In genomic region chr8:63754812-63755211, GRCm38 (mm10) we compare ENCODE assay signal across 19 mouse cellular contexts.
DNase-seq lines count a peak whose midpoint lies in the region; ATAC-seq and TF ChIP-seq lines count a peak whose summit lies in the region.
"Had no signal": no experiment of that assay in that cellular context is flagged by ENCODE, and none has a peak within 500 bp of the region (broad histone marks: within the 10 kb centered on the region; RNA-seq: fewer than 3 reads in every experiment).

No protein-coding gene starts in this region.

- H3K4me1 ChIP-seq in forebrain, embryonic 12.5 days: no peaks in the 10 kb centered on the region
- H3K4me1 ChIP-seq in forebrain, postnatal 0 days (ENCODE audit: insufficient read depth): no peaks in the 10 kb centered on the region
- no peaks in the 10 kb centered on the region for H3K4me1 ChIP-seq in hindbrain, embryonic 13.5 days (replicated peaks)
- no peaks in the 10 kb centered on the region for H3K4me1 ChIP-seq in hindbrain, embryonic 16.5 days (ENCODE audit: control insufficient read depth, insufficient read depth, low read depth, low read length)
- H3K4me1 ChIP-seq in midbrain, embryonic 14.5 days (ENCODE audit: control insufficient read depth, insufficient read depth, low read length): 0 out of 2 replicates have a peak, but pooled peaks cover 4% of the 10 kb centered on the region
- H3K4me1 ChIP-seq in midbrain, embryonic 10.5 days: no peaks in the 10 kb centered on the region
- 0 out of 2 replicates have a peak, but pooled peaks cover 2% of the 10 kb centered on the region for H3K4me1 ChIP-seq in hindbrain, embryonic 14.5 days (replicated peaks; ENCODE audit: control insufficient read depth, insufficient read depth, low read length)
- H3K4me1 ChIP-seq: embryonic facial prominence, embryonic 10.5 days; heart, embryonic 15.5 days had no signal

- no peak overlapping the region for H3K27ac ChIP-seq in forebrain, embryonic 12.5 days
- H3K27ac ChIP-seq in forebrain, postnatal 0 days (ENCODE audit: low read depth, low read length): no peak overlapping the region
- H3K27ac ChIP-seq in hindbrain, embryonic 13.5 days: no peak overlapping the region
- H3K27ac ChIP-seq in hindbrain, embryonic 16.5 days (ENCODE audit: low read depth, low read length): no peak overlapping the region
- H3K27ac ChIP-seq in midbrain, embryonic 14.5 days (replicated peaks; ENCODE audit: low read depth, low read length): no peak overlapping the region
- H3K27ac ChIP-seq in midbrain, embryonic 10.5 days (replicated peaks): no peak overlapping the region
- H3K27ac ChIP-seq in hindbrain, embryonic 14.5 days: peak overlapping the region; percentile 38; the same call in 1 of the 2 replicates
- H3K27ac ChIP-seq: embryonic facial prominence, embryonic 10.5 days; heart, adult 2 months; heart, embryonic 15.5 days had no signal

- H3K4me3 ChIP-seq in forebrain, embryonic 12.5 days (replicated peaks): no peak overlapping the region
- H3K4me3 ChIP-seq in forebrain, postnatal 0 days (ENCODE audit: low read depth, low read length): no peak overlapping the region
- H3K4me3 ChIP-seq in hindbrain, embryonic 13.5 days: no peak overlapping the region
- no peak overlapping the region for H3K4me3 ChIP-seq in hindbrain, embryonic 16.5 days (ENCODE audit: low read length)
- H3K4me3 ChIP-seq in midbrain, embryonic 14.5 days (replicated peaks; ENCODE audit: low read depth, low read length): no peak overlapping the region
- no peak overlapping the region for H3K4me3 ChIP-seq in midbrain, embryonic 10.5 days
- H3K4me3 ChIP-seq in hindbrain, embryonic 14.5 days (replicated peaks; ENCODE audit: low read length): no peak overlapping the region
- H3K4me3 ChIP-seq: embryonic facial prominence, embryonic 10.5 days; heart, adult 2 months; heart, embryonic 15.5 days had no signal

- TF ChIP-seq CTCF in forebrain, postnatal 0 days (IDR thresholded peaks at IDR 0.05; ENCODE audit: low read depth): no peak

- DNase-seq in forebrain, postnatal 0 days: no peak
- peak; percentile 5 for DNase-seq in midbrain, embryonic 14.5 days
- no peak for DNase-seq in midbrain, embryonic 10.5 days (ENCODE audit: low spot score)
- DNase-seq in hindbrain, embryonic 14.5 days (ENCODE audit: low spot score): no peak
- no peak for DNase-seq in spleen, postnatal 10 days (ENCODE audit: low spot score in 2 of 2)
- DNase-seq: cerebellum, adult 11-12 months; cerebellum, adult 9-10 months; cerebellum, postnatal 25 days; gastrocnemius, postnatal 14 days; heart, adult 2 months; heart, postnatal 14 days had no signal

- H3K27me3 ChIP-seq in forebrain, embryonic 12.5 days: no peaks in the 10 kb centered on the region
- no peaks in the 10 kb centered on the region for H3K27me3 ChIP-seq in forebrain, postnatal 0 days (ENCODE audit: insufficient read depth, low read length)
- no peaks in the 10 kb centered on the region for H3K27me3 ChIP-seq in hindbrain, embryonic 13.5 days
- no peaks in the 10 kb centered on the region for H3K27me3 ChIP-seq in hindbrain, embryonic 16.5 days (replicated peaks; ENCODE audit: control insufficient read depth, insufficient read depth, low read length)
- no peaks in the 10 kb centered on the region for H3K27me3 ChIP-seq in midbrain, embryonic 14.5 days (ENCODE audit: control insufficient read depth, insufficient read depth, low read length)
- H3K27me3 ChIP-seq in midbrain, embryonic 10.5 days (ENCODE audit: low read depth, poor library complexity, severe bottlenecking): no peaks in the 10 kb centered on the region
- H3K27me3 ChIP-seq in hindbrain, embryonic 14.5 days (ENCODE audit: control insufficient read depth, insufficient read depth, low read length): no peaks in the 10 kb centered on the region
- H3K27me3 ChIP-seq: heart, embryonic 15.5 days had no signal

- H3K9ac ChIP-seq in forebrain, embryonic 12.5 days: no peak overlapping the region
- H3K9ac ChIP-seq in forebrain, postnatal 0 days: no peak overlapping the region
- H3K9ac ChIP-seq in hindbrain, embryonic 13.5 days: no peak overlapping the region
- H3K9ac ChIP-seq in hindbrain, embryonic 16.5 days (ENCODE audit: low read depth, low read length): no peak overlapping the region
- no peak overlapping the region for H3K9ac ChIP-seq in midbrain, embryonic 14.5 days (replicated peaks; ENCODE audit: low read length)
- H3K9ac ChIP-seq in hindbrain, embryonic 14.5 days: no peak overlapping the region
- H3K9ac ChIP-seq: heart, embryonic 15.5 days had no signal

- peak; percentile 36; the same call in 1 of the 2 replicates for ATAC-seq in forebrain, embryonic 12.5 days (ENCODE audit: low FRiP score)
- no peak for ATAC-seq in forebrain, postnatal 0 days
- peak; percentile 65; the same call in 1 of the 2 replicates for ATAC-seq in hindbrain, embryonic 13.5 days (ENCODE audit: low FRiP score)
- no peak for ATAC-seq in hindbrain, embryonic 16.5 days
- peak; percentile 39; the same call in 1 of the 2 replicates for ATAC-seq in midbrain, embryonic 14.5 days (ENCODE audit: low FRiP score, low TSS enrichment)
- ATAC-seq in hindbrain, embryonic 14.5 days (ENCODE audit: low FRiP score): 0 out of 2 replicates have a peak, but pooled peaks have one; percentile 14
- ATAC-seq: forebrain, embryonic 16.5 days; inflammation-experienced regulatory T-cells, adult 6 months had no signal

- no peaks in the 10 kb centered on the region for H3K36me3 ChIP-seq in forebrain, embryonic 12.5 days (replicated peaks)
- no peaks in the 10 kb centered on the region for H3K36me3 ChIP-seq in forebrain, postnatal 0 days (ENCODE audit: insufficient read depth)
- H3K36me3 ChIP-seq in hindbrain, embryonic 13.5 days: no peaks in the 10 kb centered on the region
- no peaks in the 10 kb centered on the region for H3K36me3 ChIP-seq in hindbrain, embryonic 16.5 days (ENCODE audit: control insufficient read depth, insufficient read depth, low read length)
- no peaks in the 10 kb centered on the region for H3K36me3 ChIP-seq in midbrain, embryonic 14.5 days (ENCODE audit: control insufficient read depth, insufficient read depth, low read length)
- no peaks in the 10 kb centered on the region for H3K36me3 ChIP-seq in midbrain, embryonic 10.5 days
- H3K36me3 ChIP-seq in hindbrain, embryonic 14.5 days (replicated peaks; ENCODE audit: control insufficient read depth, insufficient read depth): no peaks in the 10 kb centered on the region
- H3K36me3 ChIP-seq: embryonic facial prominence, embryonic 10.5 days; heart, embryonic 15.5 days had no signal

- no peaks in the 10 kb centered on the region for H3K9me3 ChIP-seq in forebrain, embryonic 12.5 days
- no peaks in the 10 kb centered on the region for H3K9me3 ChIP-seq in forebrain, postnatal 0 days (ENCODE audit: low read length)
- no peaks in the 10 kb centered on the region for H3K9me3 ChIP-seq in hindbrain, embryonic 13.5 days
- H3K9me3 ChIP-seq in hindbrain, embryonic 16.5 days (ENCODE audit: control insufficient read depth, low read length): no peaks in the 10 kb centered on the region
- no peaks in the 10 kb centered on the region for H3K9me3 ChIP-seq in midbrain, embryonic 14.5 days (ENCODE audit: control insufficient read depth, low read length)
- no peaks in the 10 kb centered on the region for H3K9me3 ChIP-seq in midbrain, embryonic 10.5 days (replicated peaks)
- no peaks in the 10 kb centered on the region for H3K9me3 ChIP-seq in hindbrain, embryonic 14.5 days (ENCODE audit: control insufficient read depth, low read length)
- H3K9me3 ChIP-seq: embryonic facial prominence, embryonic 10.5 days; heart, embryonic 15.5 days had no signal

- WGBS in forebrain, embryonic 12.5 days: 94% methylated on average over 1 of the region's 1 CpGs
- WGBS in forebrain, postnatal 0 days: 85% methylated on average over 1 of the region's 1 CpGs
- WGBS in hindbrain, embryonic 13.5 days: 76% methylated on average over 1 of the region's 1 CpGs
- WGBS in hindbrain, embryonic 16.5 days: 76% methylated on average over 1 of the region's 1 CpGs
- WGBS in midbrain, embryonic 14.5 days: 73% methylated on average over 1 of the region's 1 CpGs
- 89% methylated on average over 1 of the region's 1 CpGs for WGBS in midbrain, embryonic 10.5 days
- 79% methylated on average over 1 of the region's 1 CpGs for WGBS in hindbrain, embryonic 14.5 days

- no peak overlapping the region for H3K4me2 ChIP-seq in forebrain, embryonic 12.5 days
- H3K4me2 ChIP-seq in forebrain, postnatal 0 days (ENCODE audit: low read depth): no peak overlapping the region
- H3K4me2 ChIP-seq in hindbrain, embryonic 13.5 days: no peak overlapping the region
- H3K4me2 ChIP-seq in hindbrain, embryonic 16.5 days (ENCODE audit: low read length): no peak overlapping the region
- no peak overlapping the region for H3K4me2 ChIP-seq in midbrain, embryonic 14.5 days (ENCODE audit: low read length)
- H3K4me2 ChIP-seq in hindbrain, embryonic 14.5 days (replicated peaks): no peak overlapping the region
- H3K4me2 ChIP-seq: heart, embryonic 11.5 days; heart, embryonic 15.5 days had no signal

Comparison
In these comparisons a context has a peak if more than half of its experiments do, and no peak if none do; other contexts are left out.
1. ATAC-seq: peak in forebrain, embryonic 12.5 days (single experiment), hindbrain, embryonic 13.5 days (single experiment), midbrain, embryonic 14.5 days (single experiment) and hindbrain, embryonic 14.5 days (single experiment); none in forebrain, postnatal 0 days (single experiment) and hindbrain, embryonic 16.5 days (single experiment).